Mouse (Mus musculus) testis, adult 2 months (tissue): ENCODE data around the gene Tspan8. TPM values are rescaled to one million over a fixed set of nuclear protein-coding genes. Genes with fewer than 3 reads are reported as not detected.

Experiments used
- H3K27ac ChIP-seq: fragments of 200-500 bp; 2 replicates; pipeline ENCODE4 v1.5.1; 2012; ENCODE audit warnings: low read depth, low read length; ENCODE audit not compliant: control insufficient read depth, insufficient read depth
- H3K27me3 ChIP-seq: fragments of 200-500 bp; 2 replicates; pipeline ENCODE4 v1.6.1; 2012; ENCODE audit warnings: mild to moderate bottlenecking, low read length, moderate library complexity; ENCODE audit not compliant: control insufficient read depth, insufficient read depth
- H3K36me3 ChIP-seq: fragments of 200-500 bp; 2 replicates; pipeline ENCODE4 v1.6.1; 2012; ENCODE audit warnings: mild to moderate bottlenecking, low read length; ENCODE audit not compliant: control insufficient read depth, insufficient read depth
- H3K4me1 ChIP-seq: fragments of 200-500 bp; 2 replicates; pipeline ENCODE4 v1.6.1; 2012; ENCODE audit warnings: low read length; ENCODE audit not compliant: control insufficient read depth, insufficient read depth
- H3K4me3 ChIP-seq: fragments of 200-500 bp; 2 replicates; pipeline ENCODE4 v1.5.1; 2012; ENCODE audit warnings: low read depth, mild to moderate bottlenecking, low read length, moderate library complexity, mixed read lengths; ENCODE audit not compliant: control insufficient read depth
- CTCF ChIP-seq: fragments of 200-500 bp; IDR thresholded peaks from 2 replicates; pipeline ENCODE4 v1.5.1; 2012; ENCODE audit warnings: low read depth, mild to moderate bottlenecking, inconsistent platforms, low read length, moderate library complexity; ENCODE audit not compliant: control insufficient read depth, insufficient read depth, insufficient replicate concordance
- POLR2A ChIP-seq: fragments of 200-500 bp; IDR thresholded peaks from 2 replicates; pipeline ENCODE4 v1.6.1; 2012; ENCODE audit warnings: low read depth, mild to moderate bottlenecking, inconsistent platforms, low read length, moderate library complexity; ENCODE audit not compliant: control insufficient read depth
- polyA plus RNA-seq: library from polyadenylated mRNA; depleted of rRNA; stranded (reverse); fragments of >200 nt; gene quantifications from 2 replicates; pipeline ENCODE4 v1.2.3, GENCODE M21; 2012; rRNA removed

The Tspan8 gene
- polyA plus RNA-seq: 0.66 and 2.2 TPM in 2 replicates

DNA sequence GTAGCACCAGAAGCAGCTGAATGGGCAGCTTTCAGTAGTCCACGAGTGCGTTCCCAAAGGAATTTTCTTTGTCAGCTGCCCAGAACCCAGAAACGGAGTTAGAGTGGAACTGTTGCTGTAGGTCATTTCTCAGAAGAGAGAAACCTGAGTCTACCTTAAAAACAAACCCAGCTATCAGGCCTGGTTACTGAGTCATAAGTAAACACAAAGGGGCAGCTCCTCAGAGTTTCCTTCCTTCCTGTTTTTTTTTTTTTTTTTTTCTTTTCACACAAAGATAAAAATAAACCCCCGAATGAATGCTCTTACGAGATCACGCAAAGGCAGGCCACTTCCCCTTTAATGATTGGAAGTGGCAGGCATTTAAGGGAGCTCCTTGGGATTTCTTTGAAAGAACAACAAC is at the start of gene Tspan8:
Gene Tspan8, plus strand, starts transcription at position 322 of the 400 bp plus-strand sequence.
- H3K27me3 ChIP-seq: no peaks in the 10 kb centered on the region
- no peak within 1 kb of the TSS for H3K27ac ChIP-seq
- H3K36me3 ChIP-seq: no peaks in the 10 kb centered on the region
- TF ChIP-seq CTCF (no peak), POLR2A (no peak)
- no peaks in the 10 kb centered on the region for H3K4me1 ChIP-seq
- no peak within 1 kb of the TSS for H3K4me3 ChIP-seq

- Histone ChIP-seq H3K27me3 (no peaks in the 10 kb centered on the region), H3K36me3 (no peaks in the 10 kb centered on the region), H3K4me1 (peaks cover 5% of the 10 kb centered on the region), H3K27ac (no peak overlapping the region), H3K4me3 (no peak overlapping the region)
- TF ChIP-seq CTCF (no peak), POLR2A (no peak)
These were observed 46.6 kb upstream of the Tspan8 start for GRCm38 (mm10) chr10:115770032-115770431.

DNA sequence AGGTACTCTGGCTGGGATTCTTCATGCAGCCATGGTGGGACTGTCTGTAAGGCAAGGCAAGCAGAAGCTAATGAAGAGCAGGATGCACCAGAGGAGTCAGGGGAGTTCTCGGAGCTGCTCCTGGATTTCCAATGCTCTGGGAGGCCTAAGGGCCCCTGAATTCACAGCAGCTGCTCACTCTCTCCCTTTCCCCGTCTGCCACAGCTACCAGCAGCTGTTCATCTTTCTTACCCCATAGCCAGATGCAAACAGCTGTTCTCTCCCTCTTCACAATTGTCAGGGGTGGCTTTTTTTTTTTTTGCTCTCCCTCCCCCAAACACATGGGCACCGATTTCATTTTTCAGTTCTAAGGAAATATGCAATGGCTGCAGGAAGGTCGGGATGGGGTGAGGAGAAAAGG is 42.2 kb upstream of the Tspan8 start:
- Histone ChIP-seq H3K27me3 (no peaks in the 10 kb centered on the region), H3K27ac (no peak overlapping the region), H3K36me3 (no peaks in the 10 kb centered on the region), H3K4me1 (no peaks in the 10 kb centered on the region), H3K4me3 (no peak overlapping the region)
- no peak for TF ChIP-seq POLR2A
- TF ChIP-seq CTCF: no peak

GRCm38 (mm10) chr10:115775945-115776905 is 40.4 kb upstream of the Tspan8 start:
- TF ChIP-seq POLR2A (no peak), CTCF (no peak)
- no peaks in the 10 kb centered on the region for H3K27me3 ChIP-seq
- no peaks in the 10 kb centered on the region for H3K4me1 ChIP-seq
- no peak overlapping the region for H3K27ac ChIP-seq
- H3K4me3 ChIP-seq: no peak overlapping the region
- H3K36me3 ChIP-seq: no peaks in the 10 kb centered on the region

- H3K27me3 ChIP-seq: no peaks in the 10 kb centered on the region
- no peak overlapping the region for H3K27ac ChIP-seq
- no peak overlapping the region for H3K4me3 ChIP-seq
- no peak for TF ChIP-seq POLR2A
- TF ChIP-seq CTCF: no peak
- no peaks in the 10 kb centered on the region for H3K36me3 ChIP-seq
- H3K4me1 ChIP-seq: no peaks in the 10 kb centered on the region
These were observed 39.3 kb upstream of the Tspan8 start for GRCm38 (mm10) chr10:115777366-115777765.

- TF ChIP-seq CTCF (peak; percentile 32; the same call in 1 of the 2 replicates), POLR2A (no peak)
- H3K4me3 ChIP-seq: no peak overlapping the region
- H3K27ac ChIP-seq: no peak overlapping the region
- no peaks in the 10 kb centered on the region for H3K27me3 ChIP-seq
- no peaks in the 10 kb centered on the region for H3K36me3 ChIP-seq
- no peaks in the 10 kb centered on the region for H3K4me1 ChIP-seq
These were observed 38.0 kb upstream of the Tspan8 start for GRCm38 (mm10) chr10:115778624-115779023.

DNA sequence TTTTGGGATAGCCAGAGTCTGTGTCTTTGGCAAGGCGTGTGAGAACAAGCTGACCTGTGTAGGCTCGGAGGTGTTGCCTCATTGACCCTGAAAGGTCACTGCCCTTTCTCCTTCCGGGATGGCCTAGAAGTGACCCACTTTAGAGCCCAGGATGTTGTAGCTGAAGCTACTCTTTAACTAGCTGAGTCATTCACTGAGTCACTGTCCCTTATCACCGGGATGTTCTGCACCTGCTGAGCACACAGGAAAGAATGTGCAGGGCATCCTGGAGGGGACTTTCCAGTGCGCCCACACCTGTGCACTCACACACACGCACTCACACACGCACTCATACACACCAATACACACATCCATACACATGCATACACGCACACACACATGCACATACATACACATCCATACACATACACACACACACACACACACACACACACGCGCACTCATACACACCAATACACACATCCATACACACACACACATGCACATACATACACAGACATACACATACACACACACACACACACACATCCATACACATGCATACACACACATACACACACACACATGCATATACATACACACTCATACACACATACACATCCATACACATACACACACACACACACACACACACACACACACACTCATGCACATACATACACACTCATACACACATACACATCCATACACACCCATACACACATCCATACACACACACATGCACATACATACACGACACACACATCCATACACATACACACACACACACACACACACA is 36.2 kb upstream of the Tspan8 start:
- Histone ChIP-seq H3K36me3 (no peaks in the 10 kb centered on the region), H3K4me3 (no peak overlapping the region), H3K4me1 (no peaks in the 10 kb centered on the region), H3K27ac (no peak overlapping the region), H3K27me3 (no peaks in the 10 kb centered on the region)
- TF ChIP-seq POLR2A (no peak), CTCF (no peak)
